9 mouse cellular contexts compared by ENCODE assay signal in the genomic region with DNA sequence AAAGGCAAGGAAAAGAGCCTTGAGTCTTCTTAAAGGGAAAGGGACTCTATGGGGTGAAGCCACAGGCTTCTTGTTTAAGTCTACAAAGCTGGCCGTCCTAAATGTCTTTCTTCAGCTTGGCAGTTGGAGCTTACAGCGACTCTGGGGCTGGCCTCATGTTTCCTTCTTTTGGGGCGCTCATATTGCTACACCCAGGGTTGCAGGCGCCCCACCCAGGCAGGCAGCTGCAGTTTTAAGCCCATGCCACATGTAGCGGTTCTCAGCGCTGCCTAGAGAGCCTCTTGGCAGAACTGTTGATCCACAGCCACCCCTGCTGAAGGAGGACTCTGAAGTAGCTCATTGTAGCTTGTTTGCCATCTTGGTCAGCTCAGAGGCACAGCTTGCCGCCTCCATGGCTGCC.
"Had no signal": no experiment of that assay in that cellular context is flagged by ENCODE, and none has a peak within 500 bp of the region (broad histone marks: within the 10 kb centered on the region; RNA-seq: fewer than 3 reads in every experiment).

No protein-coding gene starts in this region.

- DNase-seq: kidney, adult 11 months; left cerebral cortex, postnatal 4 days; right cerebral cortex, adult 18-20 months had no signal

- ATAC-seq: midbrain, embryonic 13.5 days had no signal

- H3K27me3 ChIP-seq: midbrain, embryonic 13.5 days; neural tube, embryonic 15.5 days had no signal

- H3K36me3 ChIP-seq: limb, embryonic 13.5 days; liver, embryonic 15.5 days had no signal

- H3K9me3 ChIP-seq: limb, embryonic 13.5 days; liver, embryonic 15.5 days; midbrain, embryonic 13.5 days; neural tube, embryonic 15.5 days had no signal

- H3K27ac ChIP-seq: kidney, postnatal 0 days; limb, embryonic 13.5 days; liver, embryonic 15.5 days; midbrain, embryonic 13.5 days; neural tube, embryonic 15.5 days; stomach, postnatal 0 days had no signal

- H3K4me1 ChIP-seq: limb, embryonic 13.5 days; midbrain, embryonic 13.5 days had no signal

- H3K4me3 ChIP-seq: limb, embryonic 13.5 days; liver, embryonic 15.5 days; midbrain, embryonic 13.5 days; neural tube, embryonic 15.5 days had no signal
